Mouse (Mus musculus): ENCODE results near the gene Krtap31-1. TPM values are rescaled to one million over a fixed set of nuclear protein-coding genes. Genes with fewer than 3 reads are reported as not detected.

The Krtap31-1 gene
- polyA plus RNA-seq, 1 experiment, result not detected

DNA sequence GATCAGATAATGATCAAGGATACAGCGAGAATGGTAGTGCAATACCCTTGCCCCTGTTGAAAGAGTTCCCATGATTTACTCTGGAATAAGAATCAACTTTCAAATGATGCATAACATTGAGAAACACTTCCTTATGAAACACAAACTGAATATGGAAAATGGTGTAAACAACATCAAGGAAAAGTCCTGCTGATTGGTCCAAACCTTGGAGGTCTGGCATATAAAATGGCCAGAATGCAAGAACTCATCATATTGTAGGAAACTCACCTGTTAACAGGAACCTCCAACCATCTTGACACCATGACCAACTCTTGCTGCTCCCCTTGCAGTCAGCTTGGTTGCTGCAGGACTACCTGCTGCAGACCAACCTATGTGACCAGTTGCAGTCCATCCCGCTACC lies 40.5 kb downstream of the Krtap31-1 start, which contains the start of gene Krtap9-5:
Gene Krtap9-5, plus strand, starts transcription at position 301 of the 400 bp plus-strand sequence.
- H3K4me3 ChIP-seq (ENCODE audit: control insufficient read depth, low read depth, low read length), result no peak within 1 kb of the TSS
- no peaks in the 10 kb centered on the region for H3K36me3 ChIP-seq (ENCODE audit: control insufficient read depth, insufficient read depth, low read length)
- H3K27ac ChIP-seq (ENCODE audit: control insufficient read depth, insufficient read depth, low read depth, low read length), result no peak within 1 kb of the TSS
- no peaks in the 10 kb centered on the region for H3K27me3 ChIP-seq (ENCODE audit: control insufficient read depth, insufficient read depth, low read length)
- TF ChIP-seq CTCF (IDR thresholded peaks at IDR 0.05; ENCODE audit: control insufficient read depth, insufficient read depth, insufficient replicate concordance, low read depth, low read length) (no peak), POLR2A (IDR thresholded peaks at IDR 0.05; ENCODE audit: control insufficient read depth, low read depth, low read length) (no peak)
- H3K4me1 ChIP-seq (ENCODE audit: control insufficient read depth, insufficient read depth, low read length), result no peaks in the 10 kb centered on the region

Other genes with a start within 250 kb of the Krtap31-1 start
- gene Gm11563, start 249.0 kb upstream of the Krtap31-1 start, polyA plus RNA-seq (2012; rRNA removed), result not detected in 2 replicates
- gene Krtap4-6, start 242.0 kb upstream of the Krtap31-1 start, polyA plus RNA-seq (2012; rRNA removed), result 0.15 TPM in 1 of 2 replicates, not detected in the other
- not detected in 2 replicates for gene Gm14190, start 217.2 kb upstream of the Krtap31-1 start, polyA plus RNA-seq (2012; rRNA removed)
- gene Gm14180, start 173.6 kb upstream of the Krtap31-1 start, polyA plus RNA-seq (2012; rRNA removed), result not detected in 2 replicates
- gene Gm11595, start 135.0 kb upstream of the Krtap31-1 start, polyA plus RNA-seq (2012; rRNA removed), result not detected in 2 replicates
- not detected in 2 replicates for gene Krtap4-8, start 127.2 kb upstream of the Krtap31-1 start, polyA plus RNA-seq (2012; rRNA removed)
- gene Krtap4-9, start 122.7 kb upstream of the Krtap31-1 start, polyA plus RNA-seq (2012; rRNA removed), result not detected in 2 replicates
- not detected in 2 replicates for gene Gm11596, start 114.5 kb upstream of the Krtap31-1 start, polyA plus RNA-seq (2012; rRNA removed)
- not detected in 2 replicates for gene Gm11569, start 109.0 kb upstream of the Krtap31-1 start, polyA plus RNA-seq (2012; rRNA removed)
- gene Gm11554, start 103.5 kb upstream of the Krtap31-1 start, polyA plus RNA-seq (2012; rRNA removed), result not detected in 2 replicates
- 0.14 and 0.28 TPM in 2 replicates for gene Krtap4-13, start 98.0 kb upstream of the Krtap31-1 start, polyA plus RNA-seq (2012; rRNA removed)
- 0.22 and 0.34 TPM in 2 replicates for gene Gm11564, start 92.3 kb upstream of the Krtap31-1 start, polyA plus RNA-seq (2012; rRNA removed)
- not detected in 2 replicates for gene 2300003K06Rik, start 69.9 kb upstream of the Krtap31-1 start, polyA plus RNA-seq (2012; rRNA removed)
- not detected in 2 replicates for gene Krtap4-16, start 56.3 kb upstream of the Krtap31-1 start, polyA plus RNA-seq (2012; rRNA removed)
- gene Gm11568, start 50.0 kb upstream of the Krtap31-1 start, polyA plus RNA-seq (2012; rRNA removed), result not detected in 2 replicates
- not detected in 2 replicates for gene Gm11559, start 43.4 kb upstream of the Krtap31-1 start, polyA plus RNA-seq (2012; rRNA removed)
- gene Krtap9-1, start 34.5 kb upstream of the Krtap31-1 start, polyA plus RNA-seq (2012; rRNA removed), result not detected in 2 replicates
- gene Gm11567, start 28.7 kb upstream of the Krtap31-1 start, polyA plus RNA-seq (2012; rRNA removed), result not detected in 2 replicates
- 3.6 and 3.9 TPM in 2 replicates for gene Gm11565, start 6.8 kb downstream of the Krtap31-1 start, polyA plus RNA-seq (2012; rRNA removed)
- gene Krtap31-2, start 28.4 kb downstream of the Krtap31-1 start, polyA plus RNA-seq (2012; rRNA removed), result not detected in 2 replicates
- gene Krtap9-5, start 40.6 kb downstream of the Krtap31-1 start, polyA plus RNA-seq (2012; rRNA removed), result not detected in 2 replicates
- 0.24 TPM in 1 of 2 replicates, not detected in the other for gene Krtap29-1, start 71.1 kb downstream of the Krtap31-1 start, polyA plus RNA-seq (2012; rRNA removed)
- 0.06 and 0.12 TPM in 2 replicates for gene Krtap16-1, start 78.7 kb downstream of the Krtap31-1 start, polyA plus RNA-seq (2012; rRNA removed)
- 1.8 and 2.0 TPM in 2 replicates for gene Krtap17-1, start 86.1 kb downstream of the Krtap31-1 start, polyA plus RNA-seq (2012; rRNA removed)
- not detected in 2 replicates for gene Krt33a, start 108.3 kb downstream of the Krtap31-1 start, polyA plus RNA-seq (2012; rRNA removed)
- gene Krt33b, start 121.9 kb downstream of the Krtap31-1 start, polyA plus RNA-seq (2012; rRNA removed), result not detected in 2 replicates
- gene Krt34, start 133.6 kb downstream of the Krtap31-1 start, polyA plus RNA-seq (2012; rRNA removed), result not detected in 2 replicates
- 0.12 and 0.18 TPM in 2 replicates for gene Krt31, start 142.6 kb downstream of the Krtap31-1 start, polyA plus RNA-seq (2012; rRNA removed)
- gene Krt32, start 180.3 kb downstream of the Krtap31-1 start, polyA plus RNA-seq (2012; rRNA removed), result 1.2 TPM in 1 of 2 replicates, not detected in the other
- 0.17 TPM in 1 of 2 replicates, not detected in the other for gene Krt35, start 188.3 kb downstream of the Krtap31-1 start, polyA plus RNA-seq (2012; rRNA removed)
- not detected in 2 replicates for gene Krt36, start 197.7 kb downstream of the Krtap31-1 start, polyA plus RNA-seq (2012; rRNA removed)
- not detected in 2 replicates for gene Krt13, start 213.6 kb downstream of the Krtap31-1 start, polyA plus RNA-seq (2012; rRNA removed)
- 0.96 and 2.8 TPM in 2 replicates for gene Krt15, start 228.0 kb downstream of the Krtap31-1 start, polyA plus RNA-seq (2012; rRNA removed)
- gene Krt19, start 240.7 kb downstream of the Krtap31-1 start, polyA plus RNA-seq (2012; rRNA removed), result 0.75 and 10.1 TPM in 2 replicates